Mouse (Mus musculus) cerebellum, postnatal 25 days (tissue): ENCODE measurements around the gene Spns2.

Source experiments
- DNase-seq, 2 experiments: peaks; one replicate each; pipeline ENCODE4 v3.0.0; 2021; ENCODE audit warnings: mixed read lengths in 2 of 2

Gene Spns2

DNA sequence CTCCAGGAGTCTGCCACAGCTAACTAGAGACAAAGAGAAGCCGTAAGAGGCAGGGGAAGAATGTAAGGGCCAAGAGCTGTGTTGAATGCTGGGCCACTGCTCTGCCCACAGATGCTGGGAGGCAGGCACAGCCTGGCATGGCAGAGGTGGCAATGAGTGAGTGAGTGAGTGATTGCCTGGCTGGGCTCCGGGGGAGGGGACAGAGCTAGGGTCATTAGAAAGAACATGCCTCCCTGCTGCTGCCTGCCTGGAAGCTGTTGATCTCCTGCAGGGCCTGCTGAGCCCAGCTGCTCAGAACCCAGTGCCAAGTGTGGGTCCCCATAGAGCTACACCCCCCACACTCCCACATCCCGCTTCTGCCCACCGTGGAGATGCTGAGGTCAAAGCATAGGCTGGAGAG is 7.7 kb upstream of the Spns2 start:
- no peak for DNase-seq

DNA sequence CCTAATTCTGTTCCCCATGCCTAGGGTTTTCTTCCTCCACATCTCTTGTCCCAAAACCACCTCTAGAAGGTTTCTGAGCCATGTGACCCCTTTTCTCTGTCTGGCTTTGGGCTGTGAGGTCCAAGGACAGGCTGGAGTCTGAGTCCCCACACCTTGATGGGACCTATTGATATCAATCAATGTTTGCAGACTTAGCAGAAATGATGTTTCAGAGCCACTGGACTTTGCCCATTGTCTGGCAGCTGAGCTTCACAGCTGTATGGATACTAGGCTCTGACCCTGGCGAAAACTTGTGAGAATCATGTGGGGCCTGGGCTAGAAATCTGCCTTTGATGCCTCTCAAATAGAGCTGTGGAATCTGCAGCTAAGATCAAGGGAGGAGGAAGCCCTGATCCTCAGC is 7.1 kb upstream of the Spns2 start:
- no peak for DNase-seq

DNA sequence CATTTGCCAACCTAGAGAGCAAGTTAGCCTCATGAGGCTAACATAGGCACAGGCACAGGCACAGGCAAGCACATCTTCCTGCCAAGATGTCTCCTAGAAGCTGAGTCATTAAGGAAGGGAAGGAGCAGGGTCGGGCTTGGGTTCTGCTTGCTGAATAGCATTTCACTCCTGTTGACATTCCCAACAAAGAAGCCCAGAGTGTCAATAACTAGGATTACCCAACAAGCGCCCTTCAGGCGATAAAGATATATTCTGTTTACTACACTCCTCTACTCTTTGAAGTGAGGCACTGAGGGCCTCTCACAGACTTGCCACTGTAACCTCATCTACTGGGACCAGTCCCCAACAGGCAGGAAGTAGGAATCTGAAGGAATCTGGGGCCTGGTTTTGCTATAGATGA is 6.4 kb upstream of the Spns2 start:
- DNase-seq, result no peak

DNA sequence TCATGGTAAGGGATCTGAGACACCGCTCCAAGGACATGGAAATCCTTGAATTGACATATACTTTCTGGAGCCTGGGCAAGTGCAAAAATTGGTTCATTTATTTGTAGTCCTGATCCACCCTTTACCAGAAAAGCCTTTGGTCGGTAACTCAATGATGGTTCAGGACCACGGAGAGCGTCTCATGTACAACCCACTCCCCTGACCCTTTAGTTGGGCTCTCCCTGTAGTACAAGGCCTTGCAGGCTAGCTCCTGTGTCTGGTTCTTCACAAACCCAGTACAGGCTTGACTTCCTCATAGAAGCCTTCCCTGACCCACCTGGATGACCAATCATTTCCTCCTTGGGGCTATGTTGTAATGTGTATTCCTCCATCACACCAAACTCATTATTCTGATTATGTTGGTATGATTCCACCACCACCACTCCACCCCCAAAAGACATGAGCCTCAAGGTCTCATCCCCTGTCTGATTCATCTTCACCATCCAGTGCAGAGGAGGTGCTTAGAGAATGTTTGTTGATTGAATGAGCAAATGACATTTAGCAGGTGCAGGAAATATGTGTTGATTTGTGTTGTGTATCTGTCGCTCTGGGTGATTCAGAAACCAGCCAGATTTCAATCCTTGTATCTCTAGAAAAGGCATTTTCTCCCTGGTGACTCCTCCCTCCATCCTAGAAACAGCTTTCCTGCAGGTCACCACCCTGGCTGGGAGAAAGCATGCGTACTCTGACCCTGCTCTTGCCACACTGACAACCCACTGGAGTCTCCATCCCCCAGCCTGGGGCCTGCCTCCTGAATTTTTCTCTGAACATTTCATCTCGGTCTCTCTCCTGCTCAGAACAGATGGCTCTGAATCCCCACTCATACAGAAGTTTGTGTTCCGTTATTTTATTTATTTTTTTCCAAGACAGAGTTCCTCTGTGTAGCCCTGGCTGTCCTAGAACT is 4.6 kb upstream of the Spns2 start:
- DNase-seq, result no peak

DNA sequence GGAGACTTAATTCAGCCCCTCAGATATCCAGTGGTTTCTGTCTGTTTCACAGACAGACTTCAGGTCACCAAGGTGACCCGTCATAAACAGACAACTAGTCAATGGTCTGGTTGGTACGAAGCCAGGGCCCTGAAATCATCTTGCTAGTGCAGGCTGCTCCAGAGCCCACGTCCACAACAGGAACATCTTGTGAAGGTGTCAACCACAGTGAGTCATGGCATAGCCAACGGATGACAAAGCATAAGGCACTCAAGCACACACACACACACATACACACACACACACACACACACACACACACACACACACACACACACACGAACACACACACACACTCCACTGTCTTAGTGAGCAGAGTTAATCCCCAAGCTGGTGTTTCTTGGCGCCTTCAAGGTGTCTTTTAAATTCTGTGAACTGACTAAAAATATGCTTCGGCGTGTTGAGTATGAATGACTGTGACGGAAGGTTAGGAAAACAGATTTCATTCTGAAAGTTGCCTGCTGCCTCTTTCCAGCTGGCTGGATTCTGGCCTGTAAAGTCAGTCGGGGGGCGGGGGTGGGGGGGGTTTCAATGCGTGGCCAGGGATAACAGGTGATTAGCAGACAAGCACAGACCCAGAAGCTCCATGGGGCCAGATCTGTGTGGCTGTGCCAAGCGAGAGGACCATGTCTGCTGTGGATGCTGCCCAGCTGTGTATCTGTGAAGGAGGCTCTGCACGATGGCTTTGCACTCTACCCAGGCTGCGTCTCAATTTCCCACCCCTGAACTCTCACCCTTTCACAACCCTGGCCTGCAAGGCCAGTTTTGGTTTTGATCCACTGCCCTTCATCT is 1.6 kb upstream of the Spns2 start:
- no peak for DNase-seq

DNA sequence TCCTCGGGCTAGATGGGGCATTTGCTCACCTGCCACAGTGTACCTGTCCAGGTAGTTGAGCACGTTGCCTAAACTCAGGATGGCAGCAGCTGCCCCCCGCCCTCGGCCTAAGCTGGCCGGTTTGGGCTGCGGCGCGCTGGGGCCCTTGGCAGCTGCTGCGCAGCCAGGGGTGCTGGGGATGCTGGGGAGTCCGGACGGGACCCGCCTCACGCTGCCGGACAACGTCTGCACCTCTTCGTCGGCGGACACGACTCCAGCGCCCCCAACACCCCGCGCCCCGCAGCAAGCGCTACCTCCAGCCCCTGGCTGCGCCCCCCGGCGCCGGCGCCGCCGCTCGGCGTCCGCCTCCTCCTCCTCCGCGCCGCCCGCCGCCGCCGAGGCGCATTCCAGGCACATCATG is 307 bp downstream of the Spns2 start:
- peak; percentile 25 to 31 for DNase-seq

DNA sequence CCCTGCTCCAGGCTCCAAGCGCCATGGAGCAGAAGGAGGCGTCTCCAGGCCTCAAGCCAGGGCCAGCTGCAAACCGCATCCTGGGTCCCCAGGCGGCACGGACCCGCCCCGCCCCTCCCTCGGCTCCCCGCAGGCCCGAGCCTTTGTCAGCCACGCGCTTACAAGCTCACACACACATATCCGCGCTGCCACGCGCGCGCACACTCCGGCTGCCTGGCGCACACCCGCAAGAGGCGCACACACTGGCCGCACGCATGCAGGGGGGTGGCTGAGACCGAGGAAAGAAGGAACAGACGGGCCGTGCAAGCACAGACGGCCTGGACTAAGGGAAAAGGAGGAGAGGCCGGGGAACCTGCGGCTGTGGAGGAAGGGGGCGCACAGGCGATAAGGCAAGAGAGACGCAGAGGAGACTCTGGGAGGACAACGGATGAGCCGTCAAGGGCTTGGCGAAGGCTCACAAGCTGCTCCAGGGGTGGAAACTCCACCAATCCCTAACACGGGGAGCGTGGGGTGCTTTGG is 892 bp downstream of the Spns2 start:
- DNase-seq, result peak; percentile 44 to 56

DNA sequence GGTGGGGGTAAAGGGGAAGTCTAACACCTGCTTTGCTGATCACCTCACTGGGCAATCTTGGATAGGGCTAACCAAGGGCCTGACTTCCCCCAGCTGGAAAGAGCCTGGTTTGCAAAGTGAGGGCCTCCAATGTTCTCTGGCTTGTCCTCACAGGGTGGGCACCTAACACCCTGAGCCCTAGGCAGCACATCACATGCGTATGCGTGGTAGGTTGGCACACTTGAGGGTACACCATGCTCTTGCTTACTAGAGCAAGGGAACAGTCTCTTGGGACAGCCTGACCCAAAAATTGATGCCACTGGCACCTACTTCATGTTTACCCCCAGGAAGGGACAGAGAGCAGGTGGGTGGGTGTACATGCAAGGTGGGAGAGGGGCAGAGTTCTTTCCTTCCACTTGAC is 2.0 kb downstream of the Spns2 start:
- DNase-seq, result no peak

DNA sequence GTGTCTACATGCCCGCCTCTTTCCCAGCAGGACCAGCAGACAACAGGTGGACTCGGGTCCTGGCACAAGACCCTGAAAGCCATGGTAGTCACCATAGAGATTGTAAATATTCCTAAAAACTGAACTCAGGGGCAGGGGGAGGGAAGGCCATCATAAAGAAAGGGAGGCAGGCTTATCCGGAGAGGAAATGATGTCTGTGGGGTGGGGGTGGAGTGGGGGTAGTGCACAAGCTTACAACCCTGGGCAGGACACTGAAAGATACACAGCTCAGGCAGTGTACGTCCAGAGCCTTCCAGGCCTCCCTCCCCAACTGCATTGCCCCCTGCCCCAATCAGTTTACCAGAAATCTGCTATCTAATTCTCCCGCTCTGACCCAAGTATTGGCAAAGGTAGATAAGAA is 2.5 kb downstream of the Spns2 start:
- DNase-seq, result no peak

DNA sequence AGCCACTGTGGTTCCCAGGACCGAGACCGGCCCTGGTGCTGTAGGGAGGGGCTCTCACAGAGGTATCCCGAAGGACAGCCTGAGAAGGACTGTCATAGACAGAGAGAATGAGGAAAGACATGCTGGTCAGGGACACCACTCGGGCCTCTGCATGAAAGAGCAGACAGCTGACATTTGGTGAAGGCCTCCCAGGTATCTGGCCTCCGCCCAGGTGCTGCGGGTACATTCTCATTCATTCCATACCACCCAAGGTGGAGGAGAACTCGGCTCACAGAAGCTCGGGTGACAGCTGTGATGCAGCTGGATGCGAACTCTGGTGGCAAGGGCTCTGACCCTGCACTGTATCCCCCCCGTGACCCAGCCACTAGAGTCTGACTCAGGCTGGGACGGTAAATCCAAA is 3.7 kb downstream of the Spns2 start:
- DNase-seq, result peak; percentile 38 to 59

DNA sequence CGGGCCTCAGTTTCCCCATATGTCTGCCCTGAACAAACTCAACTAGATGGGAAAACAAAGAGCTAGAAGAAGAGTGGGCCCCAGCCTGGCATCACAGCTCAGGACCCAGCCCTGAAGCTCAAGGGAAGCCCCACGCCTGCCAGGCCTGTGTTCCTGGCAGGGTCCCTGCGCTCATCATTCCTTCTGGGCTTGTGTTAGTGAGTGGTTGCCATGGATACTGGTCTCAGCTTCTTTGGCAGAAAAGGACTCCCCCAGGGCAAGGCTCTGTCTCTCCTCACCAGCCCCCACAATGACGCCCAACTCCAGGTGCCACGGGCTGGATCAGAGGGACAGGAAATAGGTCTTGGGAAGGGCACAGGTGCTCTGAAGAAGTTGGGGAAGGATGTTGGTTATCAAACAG is 4.5 kb downstream of the Spns2 start:
- DNase-seq, result no peak

DNA sequence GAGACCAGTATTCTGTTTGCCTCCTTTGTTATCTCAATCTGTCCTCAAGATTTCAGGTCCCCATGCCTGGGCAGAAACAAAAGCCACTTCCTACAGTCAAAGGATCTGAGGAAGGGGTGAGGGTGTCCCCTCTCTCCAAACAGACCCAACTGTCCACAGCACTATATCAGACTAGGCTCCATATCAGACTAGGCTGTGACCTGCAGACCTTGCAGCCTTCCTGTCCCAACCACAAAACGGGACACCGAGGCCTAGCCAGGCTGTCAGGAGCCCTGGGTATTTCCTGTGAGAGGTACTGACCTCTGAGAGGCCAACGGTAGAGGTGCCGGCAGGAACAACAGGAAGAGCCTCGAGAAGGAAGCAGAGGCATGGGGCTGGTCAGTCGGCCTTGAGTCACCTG is 5.2 kb downstream of the Spns2 start:
- DNase-seq, result no peak

DNA sequence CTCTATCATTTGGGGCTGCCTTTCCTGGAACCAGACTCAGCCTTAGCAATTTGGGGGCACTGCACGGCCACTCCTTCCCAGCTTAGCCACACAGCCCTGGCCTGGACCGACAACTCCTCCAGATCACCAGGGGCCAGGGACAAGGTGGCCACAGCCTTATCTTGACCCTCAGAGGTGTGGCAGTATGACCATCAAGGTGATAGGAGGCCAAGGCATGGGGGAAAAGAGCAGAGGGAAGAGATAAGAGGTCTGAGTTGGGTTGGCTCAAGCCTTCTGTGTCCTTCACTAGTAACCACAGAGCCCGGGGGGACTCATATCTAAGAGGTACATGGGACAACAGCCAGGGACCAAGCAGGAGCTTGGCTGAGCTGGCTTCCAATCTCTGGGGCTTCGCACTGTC is 7.8 kb downstream of the Spns2 start:
- DNase-seq, result no peak

DNA sequence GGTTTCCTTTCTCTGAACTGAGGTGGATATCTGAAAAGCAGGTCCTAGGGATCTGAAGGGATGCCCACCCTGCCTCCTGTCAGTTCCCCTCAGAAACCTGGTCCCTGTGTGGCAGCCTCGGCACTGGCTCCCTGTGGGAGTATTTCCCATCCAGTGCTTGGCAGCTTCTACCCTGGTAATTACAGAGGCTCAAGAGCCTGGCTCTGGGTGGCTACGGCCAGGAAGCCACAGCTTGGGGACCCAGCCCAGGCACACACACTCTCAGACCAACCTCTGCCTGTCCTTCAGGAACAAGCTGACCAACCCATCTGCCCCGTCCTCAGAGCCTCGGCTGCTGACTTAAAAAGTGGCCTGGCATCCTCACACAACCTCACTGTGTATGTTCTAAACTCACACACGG is 8.4 kb downstream of the Spns2 start:
- DNase-seq, result no peak

DNA sequence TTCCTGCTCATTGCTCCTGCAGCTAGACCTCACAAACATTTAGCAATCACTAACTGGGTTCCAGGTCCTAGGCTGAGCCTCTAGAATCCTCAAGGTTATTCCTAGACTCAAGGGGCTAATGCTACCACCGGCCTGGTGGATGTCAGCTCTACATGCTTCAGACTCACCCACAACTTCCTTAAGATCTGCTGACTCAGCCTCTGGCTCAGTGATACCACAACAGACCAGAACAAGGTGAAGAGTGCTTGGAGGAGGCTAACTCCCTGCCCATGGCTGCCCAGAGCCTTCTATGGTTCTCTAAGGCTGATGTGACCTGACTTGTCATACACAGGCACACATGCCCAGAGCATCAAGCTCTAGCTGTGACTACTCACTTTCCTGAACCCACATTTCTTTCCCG is 10.2 kb downstream of the Spns2 start:
- DNase-seq, result no peak

DNA sequence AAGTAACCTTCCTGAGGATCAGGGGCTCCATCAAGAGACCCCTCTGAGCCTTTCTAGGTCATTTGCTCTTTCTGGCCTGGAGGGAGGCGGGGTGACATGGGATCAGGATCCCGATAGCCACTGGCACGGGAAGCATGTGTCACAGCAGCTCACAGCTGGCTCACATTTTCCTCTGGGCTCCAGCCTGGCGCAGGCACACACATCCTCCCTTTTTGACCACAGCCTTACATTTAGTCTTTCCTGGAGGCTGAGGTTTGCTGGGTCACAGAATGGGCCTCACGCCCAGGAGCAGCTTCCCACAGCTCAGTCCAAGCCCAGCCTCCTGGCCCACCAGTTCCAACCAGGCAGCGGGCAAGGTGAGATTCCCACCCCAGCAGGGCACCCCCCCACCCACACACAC is 11.5 kb downstream of the Spns2 start:
- no peak for DNase-seq

DNA sequence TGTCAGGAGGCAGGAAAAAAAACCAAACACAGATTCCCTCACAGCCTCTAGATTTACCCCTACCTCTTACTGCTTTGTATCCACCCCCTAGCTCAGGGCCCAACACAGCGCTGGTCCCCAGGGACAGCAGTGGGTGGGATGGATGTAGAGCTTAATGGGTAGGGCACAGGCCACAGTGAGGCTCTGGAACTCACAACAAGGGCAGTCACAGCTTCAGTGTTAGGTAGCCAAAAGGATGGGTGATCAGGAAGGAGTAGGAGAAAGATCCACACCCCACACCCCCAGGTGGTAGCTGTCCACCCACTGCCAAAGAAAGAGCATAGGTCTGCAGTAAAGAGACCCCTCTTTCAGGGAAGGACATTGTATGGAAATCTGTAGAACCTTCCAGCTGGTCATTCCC is 12.1 kb downstream of the Spns2 start:
- no peak for DNase-seq

DNA sequence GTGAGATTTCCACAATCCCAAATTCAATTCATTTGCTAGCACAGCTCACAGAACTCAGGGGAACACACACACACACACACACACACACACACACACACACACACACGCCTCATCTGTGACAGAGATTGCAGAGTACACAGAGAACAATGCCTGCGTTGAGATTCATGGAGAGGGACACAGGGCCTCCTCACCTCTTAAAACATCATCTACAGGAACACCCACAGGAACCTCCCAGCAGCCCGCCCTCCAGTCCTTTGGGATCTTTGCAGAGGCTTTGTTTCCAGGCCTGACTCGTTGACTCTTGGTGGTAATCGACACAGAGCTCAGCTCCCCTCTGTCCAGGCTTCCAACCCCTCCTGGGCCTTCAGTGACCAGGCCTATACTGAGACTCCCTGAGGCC is 12.5 kb downstream of the Spns2 start:
- no peak for DNase-seq

DNA sequence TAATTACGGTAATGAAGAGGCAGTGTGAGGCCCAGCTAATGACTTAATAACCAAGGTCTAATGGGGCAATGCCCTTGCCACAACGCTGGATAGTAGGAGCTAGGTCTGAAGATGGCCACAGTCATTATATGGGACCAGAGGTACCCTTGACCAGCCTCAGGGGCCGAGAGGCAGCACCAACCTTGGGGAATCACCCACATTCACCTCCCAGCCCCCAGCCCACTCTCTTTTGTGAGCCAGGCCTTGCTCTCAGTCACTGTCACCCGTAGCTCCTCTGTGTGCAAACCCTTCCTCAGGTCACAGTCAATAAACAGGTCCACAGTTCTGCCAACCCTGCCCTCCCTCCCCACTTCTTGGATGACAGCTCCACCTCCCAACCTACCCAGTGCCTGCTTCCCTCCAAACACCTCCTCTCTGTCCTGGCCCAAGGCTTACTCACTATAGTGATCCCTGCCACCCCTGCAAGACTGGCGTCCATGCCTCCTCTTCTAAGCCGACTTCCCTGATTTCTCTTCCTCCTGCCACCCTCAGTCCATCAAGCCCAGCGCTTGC is 13.6 kb downstream of the Spns2 start:
- no peak for DNase-seq

DNA sequence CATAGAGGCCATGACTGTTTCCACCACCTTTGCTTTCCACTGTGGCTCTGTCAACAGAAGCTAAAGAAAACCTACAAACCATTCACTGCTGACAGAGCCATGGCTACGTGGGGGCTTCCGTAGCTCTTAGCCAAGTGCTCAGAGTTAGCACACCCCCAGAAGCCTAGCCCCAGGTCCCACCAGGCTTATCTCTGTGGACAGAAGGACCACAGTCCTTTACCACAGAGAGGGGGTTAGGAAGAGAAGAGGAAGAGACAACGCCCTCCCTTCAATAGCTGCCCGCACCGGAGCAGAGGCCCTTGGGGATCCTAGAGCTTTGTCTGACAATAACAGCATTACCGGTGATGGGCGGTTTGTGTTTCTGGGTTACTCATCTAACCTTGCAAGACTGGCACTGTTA is 14.3 kb downstream of the Spns2 start:
- no peak for DNase-seq

DNA sequence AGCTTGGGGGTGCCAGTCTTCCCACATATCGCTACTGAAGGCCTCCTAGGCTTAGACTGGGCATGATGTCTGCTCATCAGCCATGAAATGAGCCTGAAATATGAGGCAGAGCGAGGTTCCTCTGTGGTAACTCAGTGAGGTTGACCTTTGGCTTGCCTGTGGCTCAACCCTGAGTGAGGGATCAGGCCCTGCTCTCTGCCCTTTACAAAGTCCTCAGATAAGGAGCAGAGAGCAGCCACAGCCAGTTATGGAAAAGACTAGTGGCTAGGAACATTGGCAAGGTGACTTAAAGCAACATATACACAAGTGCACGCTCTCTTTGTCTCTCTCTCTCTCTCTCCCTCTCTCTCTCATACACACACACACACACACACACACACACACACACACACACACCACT is 14.8 kb downstream of the Spns2 start:
- no peak for DNase-seq

DNA sequence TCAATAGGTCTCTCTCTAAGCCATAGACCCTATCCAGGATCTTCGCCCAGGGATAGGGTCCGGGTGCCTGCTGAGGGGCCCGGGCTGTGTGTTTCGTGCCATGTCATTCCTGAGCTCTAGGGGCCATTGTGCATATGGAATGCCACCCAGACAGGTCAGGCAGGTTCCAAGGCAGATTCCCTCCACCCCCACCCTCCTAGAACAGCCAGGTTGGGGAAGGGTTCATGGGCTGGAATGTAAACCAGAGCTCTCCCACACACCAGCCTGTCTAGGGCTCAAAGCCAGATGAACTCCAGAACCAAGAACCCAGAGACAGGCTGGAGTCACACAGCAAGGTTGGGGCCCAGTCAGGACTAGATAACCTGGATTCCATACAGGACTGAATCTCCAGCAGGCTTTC is 16.2 kb downstream of the Spns2 start:
- no peak for DNase-seq

DNA sequence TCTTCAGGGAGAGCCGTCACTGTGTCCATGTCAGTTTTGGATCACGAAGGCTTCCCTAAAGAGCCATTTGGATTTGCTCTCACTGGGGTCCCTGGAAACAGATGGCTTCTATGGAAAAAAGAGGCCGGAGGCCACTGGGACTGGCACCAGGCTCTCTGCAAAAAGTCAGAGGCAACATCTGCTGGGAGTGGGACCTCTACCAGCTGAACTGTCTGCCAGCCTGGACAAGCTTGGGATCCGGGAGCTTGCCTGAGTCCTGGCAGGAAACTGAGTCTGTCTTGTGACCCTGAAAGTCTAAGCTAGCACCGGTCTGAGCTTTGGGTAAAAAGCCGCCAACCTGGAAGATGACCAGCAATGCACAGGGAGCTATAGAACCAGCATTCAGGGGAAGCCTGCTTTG is 18.3 kb downstream of the Spns2 start:
- peak; percentile 22 to 25 for DNase-seq

DNA sequence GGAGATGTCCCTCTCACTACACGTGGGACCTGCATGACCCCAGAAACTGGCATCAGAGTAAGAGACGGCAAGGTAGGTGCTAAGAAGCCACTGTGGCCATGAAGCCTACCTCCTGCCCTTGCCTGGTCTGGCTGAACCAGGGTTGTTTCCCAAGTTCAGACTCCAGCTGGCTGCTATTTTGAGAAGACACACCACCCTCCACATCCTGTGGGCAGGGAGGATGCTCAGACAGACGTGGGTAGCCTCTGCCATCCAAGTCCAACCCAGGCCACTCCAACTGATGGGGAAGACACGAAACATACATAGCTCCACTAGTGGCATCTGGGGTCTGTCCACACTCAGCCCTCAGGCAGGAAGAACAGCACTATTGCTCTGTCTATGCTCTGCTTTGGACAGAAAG is 19.7 kb downstream of the Spns2 start:
- DNase-seq, result no peak
